Mouse (Mus musculus) frontal cortex, postnatal 36 days (tissue): Measurements from ENCODE around the gene Vmn2r62.
"Not testable (repeated sequence)": the region's sequence is repeated elsewhere in the genome, so short reads cannot be mapped to it uniquely, and the experiment has no call there.

ENCODE experiments used
- DNase-seq, 2 experiments: peaks; one replicate each; pipeline ENCODE4 v3.0.0; 2022; ENCODE audit warnings: low spot score in 2 of 2

The Vmn2r62 gene

GRCm38 (mm10) chr7:42793425-42793824 is at the start of gene Vmn2r62:
Gene Vmn2r62 (minus strand): TSS chr7:42793525.
- DNase-seq = not testable (repeated sequence)

- not testable (repeated sequence) for DNase-seq
Observed at GRCm38 (mm10) chr7:42838366-42838765, 45.0 kb upstream of the Vmn2r62 start.

GRCm38 (mm10) chr7:42832221-42832620 is 38.9 kb upstream of the Vmn2r62 start:
- DNase-seq = no peak

- DNase-seq = no peak
Observed at GRCm38 (mm10) chr7:42749836-42750235, 43.5 kb downstream of the Vmn2r62 start.

- no peak for DNase-seq
Observed at GRCm38 (mm10) chr7:42738536-42739210, 54.7 kb downstream of the Vmn2r62 start.

GRCm38 (mm10) chr7:42726917-42727316 is 66.4 kb downstream of the Vmn2r62 start, which contains the start of gene Gm17067:
Gene Gm17067 (minus strand): TSS chr7:42727017.
- not testable (repeated sequence) for DNase-seq
